Mouse (Mus musculus): ENCODE measurements around the gene Gm21865. TPM values are rescaled to one million over a fixed set of nuclear protein-coding genes. Genes with fewer than 3 reads are reported as not detected.
"Not testable (repeated sequence)": the region's sequence is repeated elsewhere in the genome, so short reads cannot be mapped to it uniquely, and the experiment has no call there.

The Gm21865 gene
- total RNA-seq (2021) = not detected

GRCm38 (mm10) chrY:40316803-40317202 lies at the start of gene Gm21865:
Gene Gm21865, minus strand, starts transcription at chrY:40316903.
- DNase-seq (ENCODE audit: low spot score in 2 of 2); intact Hi-C loops (cut with DNase I): not testable (repeated sequence)

Other genes with a start within 250 kb of the Gm21865 start
- gene Gm21882, start 64.6 kb upstream of the Gm21865 start, total RNA-seq (2021) = not detected

Measured in left cerebral cortex, postnatal 36 days (tissue).